Mouse (Mus musculus) heart, embryonic 14.5 days (tissue): ENCODE measurements around the gene Ednrb. TPM values are rescaled to one million over a fixed set of nuclear protein-coding genes. Genes with fewer than 3 reads are reported as not detected.

Source experiments
- ATAC-seq: fragments of 200-750 bp; cut with Nextera tagmentation; 2 replicates; pipeline ENCODE4 v1.8.0; 2017; ENCODE audit warnings: low read depth, moderate TSS enrichment; ENCODE audit not compliant: insufficient number of reproducible peaks, insufficient read depth, low FRiP score
- H3K27ac ChIP-seq, 2 experiments: fragments of 200-500 bp in 1 of 2; fragments of 300-500 bp in 1 of 2; sonication (generic) in 1 of 2; replicated peaks in 1 of 2; 2 replicates each; pipeline ENCODE4 v1.5.1; 2012 to 2014; ENCODE audit warnings: low read depth in 2 of 2, low read length in 2 of 2, control low read depth in 1 of 2, mild to moderate bottlenecking in 1 of 2, mixed read lengths in 1 of 2; ENCODE audit not compliant: control insufficient read depth in 1 of 2, insufficient read depth in 1 of 2
- H3K27me3 ChIP-seq: fragments of 300-500 bp; sonication (generic); 2 replicates; pipeline ENCODE4 v1.6.1; 2014; ENCODE audit warnings: mild to moderate bottlenecking, low read length, control low read depth; ENCODE audit not compliant: control insufficient read depth, insufficient read depth
- H3K36me3 ChIP-seq: fragments of 300-500 bp; sonication (generic); 2 replicates; pipeline ENCODE4 v1.6.1; 2014; ENCODE audit warnings: mild to moderate bottlenecking, control low read depth, low read length, mixed read lengths; ENCODE audit not compliant: control insufficient read depth, insufficient read depth
- H3K4me1 ChIP-seq, 2 experiments: fragments of 200-500 bp in 1 of 2; fragments of 300-500 bp in 1 of 2; sonication (generic) in 1 of 2; 2 replicates each; pipeline ENCODE4 v1.6.1; 2012 to 2014; ENCODE audit warnings: low read length in 2 of 2, control low read depth in 1 of 2, mixed read lengths in 1 of 2; ENCODE audit not compliant: control insufficient read depth in 2 of 2, insufficient read depth in 2 of 2
- H3K4me2 ChIP-seq: fragments of 300-500 bp; sonication (generic); 2 replicates; pipeline ENCODE4 v1.6.1; 2014; ENCODE audit warnings: mild to moderate bottlenecking, low read length
- H3K4me3 ChIP-seq, 2 experiments: fragments of 200-500 bp in 1 of 2; fragments of 300-500 bp in 1 of 2; sonication (generic) in 1 of 2; 2 replicates each; pipeline ENCODE4 v1.5.1; 2012 to 2014; ENCODE audit warnings: low read length in 2 of 2, mild to moderate bottlenecking in 2 of 2, control low read depth in 1 of 2, low read depth in 1 of 2, moderate library complexity in 1 of 2; ENCODE audit not compliant: control insufficient read depth in 1 of 2, insufficient read depth in 1 of 2
- H3K9ac ChIP-seq: fragments of 300-500 bp; sonication (generic); 2 replicates; pipeline ENCODE4 v1.6.1; 2014; ENCODE audit warnings: mild to moderate bottlenecking, low read length
- H3K9me3 ChIP-seq: fragments of 300-500 bp; sonication (generic); 2 replicates; pipeline ENCODE4 v1.6.1; 2016; ENCODE audit warnings: low read length, control low read depth; ENCODE audit not compliant: control insufficient read depth
- WGBS: fragments of 180-500 bp; shearing (Covaris S2); extraction: QIAGEN DNeasy Blood & Tissue Kit; methylation state at CpG from one replicate; pipeline ENCODE4 v1.1.7; 2014; 5-methylcytosine and 5-hydroxymethylcytosine counted together
- polyA plus RNA-seq: library from polyadenylated mRNA; unstranded; fragments of >200 nt; fragmentation: Nextera tagmentation; extraction: Ambion mirVana; gene quantifications from 2 replicates; pipeline ENCODE4 v1.2.1, GENCODE M21; 2014

The Ednrb gene
- polyA plus RNA-seq, 1 experiment from 2014 or later, result 114 TPM

- peaks cover 6% of the 10 kb centered on the region; the same call in 1 of the 2 replicates for H3K36me3 ChIP-seq
- no peaks in the 10 kb centered on the region for H3K4me1 ChIP-seq
- H3K27me3 ChIP-seq, result no peaks in the 10 kb centered on the region
- no peak overlapping the region for H3K27ac ChIP-seq
- no peak overlapping the region for H3K9ac ChIP-seq
- ATAC-seq, result no peak
- H3K9me3 ChIP-seq, result no peaks in the 10 kb centered on the region
- 69% methylated on average over 7 of the region's 7 CpGs for WGBS
- no peak overlapping the region for H3K4me3 ChIP-seq
- no peak overlapping the region for H3K4me2 ChIP-seq
These were observed 20.7 kb downstream of the Ednrb start for GRCm38 (mm10) chr14:103823501-103823900.

DNA sequence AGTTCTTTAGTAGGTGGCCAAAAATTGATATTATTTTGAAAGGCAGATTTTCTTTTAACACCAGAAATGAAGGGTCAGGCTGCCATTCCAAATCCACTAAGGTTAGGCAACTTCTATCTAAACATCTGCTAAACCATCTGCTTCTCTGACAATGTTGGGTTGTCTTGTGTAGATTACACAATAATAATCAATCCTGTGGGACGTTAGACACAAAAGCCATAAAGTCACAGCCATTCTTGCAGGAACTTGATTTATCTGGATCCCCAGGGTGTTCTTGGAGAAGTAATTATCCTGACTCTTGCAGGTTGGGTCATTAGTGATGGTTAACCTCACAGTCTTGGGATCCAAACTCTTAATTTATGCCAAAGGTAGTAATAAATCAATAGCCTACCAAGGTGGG is 21.6 kb downstream of the Ednrb start:
- Histone ChIP-seq H3K9me3 (no peaks in the 10 kb centered on the region), H3K27me3 (no peaks in the 10 kb centered on the region), H3K4me3 (no peak overlapping the region), H3K36me3 (peaks cover 6% of the 10 kb centered on the region; the same call in 1 of the 2 replicates), H3K4me1 (no peaks in the 10 kb centered on the region), H3K9ac (no peak overlapping the region), H3K27ac (no peak overlapping the region), H3K4me2 (no peak overlapping the region)
- no peak for ATAC-seq
- WGBS, result 58% methylated on average over 1 of the region's 1 CpGs

- Histone ChIP-seq H3K27me3 (no peaks in the 10 kb centered on the region), H3K36me3 (peaks cover 6% of the 10 kb centered on the region; the same call in 1 of the 2 replicates), H3K4me2 (peak overlapping the region; percentile 50), H3K4me3 (no peak overlapping the region), H3K9ac (0 out of 2 replicates have a peak overlapping the region, but pooled peaks have one; percentile 50), H3K27ac (peak overlapping the region; percentile 25 to 35), H3K4me1 (no peaks in the 10 kb centered on the region), H3K9me3 (no peaks in the 10 kb centered on the region)
- ATAC-seq, result no peak
- WGBS, result 51% methylated on average over 25 of the region's 25 CpGs
These were observed 27.4 kb downstream of the Ednrb start for GRCm38 (mm10) chr14:103816637-103817308.

GRCm38 (mm10) chr14:103815542-103815941 is 28.7 kb downstream of the Ednrb start:
- Histone ChIP-seq H3K27ac (peak overlapping the region in 1 of 2 experiments; percentile 53; a peak in 1 of 4 replicates), H3K27me3 (no peaks in the 10 kb centered on the region), H3K9ac (no peak overlapping the region), H3K4me2 (peak overlapping the region; percentile 19; the same call in 1 of the 2 replicates), H3K9me3 (no peaks in the 10 kb centered on the region), H3K36me3 (peaks cover 3% of the 10 kb centered on the region; the same call in 1 of the 2 replicates), H3K4me1 (no peaks in the 10 kb centered on the region), H3K4me3 (no peak overlapping the region)
- WGBS, result 55% methylated on average over 16 of the region's 16 CpGs
- peak; percentile 33; the same call in 1 of the 2 replicates for ATAC-seq

GRCm38 (mm10) chr14:103814015-103814691 is 30.0 kb downstream of the Ednrb start:
- Histone ChIP-seq H3K9ac (no peak overlapping the region), H3K27me3 (no peaks in the 10 kb centered on the region), H3K4me3 (no peak overlapping the region), H3K36me3 (no peaks in the 10 kb centered on the region), H3K27ac (no peak overlapping the region; a peak in 1 of 4 replicates), H3K9me3 (no peaks in the 10 kb centered on the region), H3K4me2 (no peak overlapping the region), H3K4me1 (no peaks in the 10 kb centered on the region)
- ATAC-seq, result no peak
- 54% methylated on average over 10 of the region's 10 CpGs for WGBS

DNA sequence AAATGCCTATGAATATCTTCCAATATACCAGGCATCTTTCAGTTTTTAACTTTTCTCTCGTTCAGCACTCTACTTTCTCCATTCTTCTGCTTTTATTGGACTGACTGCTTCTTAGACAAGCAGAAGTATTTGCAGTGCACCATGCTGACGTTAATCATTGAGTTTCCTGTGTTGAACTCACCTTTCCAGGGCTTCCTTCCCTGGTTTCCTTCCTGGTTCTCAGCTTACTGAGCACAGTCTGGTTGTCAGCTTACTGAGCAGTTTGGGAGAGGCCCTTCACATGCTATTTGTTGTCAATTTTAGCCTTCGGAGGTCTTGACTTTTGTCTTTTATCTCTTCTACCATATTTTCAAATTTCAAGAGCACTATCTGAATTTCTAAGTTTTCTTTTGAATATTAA is 31.0 kb downstream of the Ednrb start:
- Histone ChIP-seq H3K9ac (no peak overlapping the region), H3K4me1 (no peaks in the 10 kb centered on the region), H3K9me3 (no peaks in the 10 kb centered on the region), H3K27me3 (no peaks in the 10 kb centered on the region), H3K4me3 (no peak overlapping the region), H3K27ac (no peak overlapping the region), H3K4me2 (no peak overlapping the region), H3K36me3 (no peaks in the 10 kb centered on the region)
- 63% methylated on average over 3 of the region's 3 CpGs for WGBS
- ATAC-seq, result no peak

GRCm38 (mm10) chr14:103811291-103811690 is 32.9 kb downstream of the Ednrb start:
- no peak for ATAC-seq
- Histone ChIP-seq H3K36me3 (no peaks in the 10 kb centered on the region), H3K4me2 (no peak overlapping the region), H3K27me3 (no peaks in the 10 kb centered on the region), H3K4me1 (no peaks in the 10 kb centered on the region), H3K27ac (no peak overlapping the region), H3K9ac (no peak overlapping the region), H3K9me3 (no peaks in the 10 kb centered on the region), H3K4me3 (no peak overlapping the region)
- WGBS, result 83% methylated on average over 7 of the region's 7 CpGs
